8 mouse cellular contexts compared by ENCODE assay signal in the genomic region with DNA sequence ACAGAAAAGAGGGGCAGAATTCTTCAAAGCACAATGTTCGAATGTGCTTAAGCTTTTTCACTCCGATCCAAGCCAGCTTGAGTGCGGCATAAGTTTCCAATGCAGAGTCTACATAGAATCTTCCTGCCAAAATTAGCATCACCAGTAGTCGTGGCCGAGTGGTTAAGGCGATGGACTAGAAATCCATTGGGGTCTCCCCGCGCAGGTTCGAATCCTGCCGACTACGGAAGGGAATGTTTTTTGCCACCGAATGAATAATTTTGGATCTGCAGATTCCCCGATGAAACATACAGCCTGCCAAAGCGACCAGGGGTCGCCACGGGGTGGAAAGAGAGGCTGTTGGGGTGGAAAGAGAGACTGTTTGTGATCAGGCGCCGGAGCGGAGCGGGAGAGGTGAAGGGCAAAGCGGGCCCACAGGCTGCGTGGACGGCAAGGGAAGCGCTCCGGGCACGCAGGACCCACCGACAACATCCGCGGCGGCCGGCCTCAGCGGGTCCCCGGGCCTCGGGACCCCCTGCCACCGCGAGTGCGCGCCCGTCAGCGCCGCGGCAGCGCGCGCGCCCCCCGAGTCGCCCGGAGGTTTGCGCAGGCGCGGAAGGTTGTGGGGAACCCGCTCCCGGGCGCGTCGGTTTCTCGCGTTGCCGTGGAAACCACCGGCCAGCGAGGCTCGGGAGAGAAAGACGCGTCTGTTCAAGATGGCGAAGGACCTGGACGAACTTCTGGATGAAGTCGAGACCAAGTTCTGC. TPM values are rescaled to one million over a fixed set of nuclear protein-coding genes. Genes with fewer than 3 reads are reported as not detected.
A peak's percentile ranks its signal among the peaks of the same experiment; 100 is the strongest.
DNase-seq lines count a peak whose midpoint lies in the region; ATAC-seq lines count a peak whose summit lies in the region.

A gene (plus strand): TSS at position 579 of the 746 bp plus-strand sequence.

- under 1% methylated on average over 62 of the region's 68 CpGs for whole genome bisulfite sequencing in forebrain, embryonic 11.5 days
- WGBS in heart, embryonic 16.5 days, result under 1% methylated on average over 68 of the region's 68 CpGs
- WGBS in liver, embryonic 15.5 days (ENCODE audit: insufficient replicate concordance), result under 1% methylated on average over 68 of the region's 68 CpGs
- under 1% methylated on average over 68 of the region's 68 CpGs for WGBS in neural tube, embryonic 12.5 days

- ATAC-seq in forebrain, embryonic 11.5 days (replicated peaks; ENCODE audit: low FRiP score), result peak; percentile 89
- ATAC-seq in heart, embryonic 16.5 days (replicated peaks; ENCODE audit: extremely low read depth, insufficient read depth, low FRiP score), result peak; percentile 88
- peak; percentile 89 for ATAC-seq in liver, embryonic 15.5 days (ENCODE audit: insufficient read depth)
- ATAC-seq in neural tube, embryonic 12.5 days (ENCODE audit: low FRiP score, low read depth), result peak; percentile 91

- no peaks in the 10 kb centered on the region for H3K9me3 ChIP-seq in forebrain, embryonic 11.5 days (ENCODE audit: control insufficient read depth, low read length)
- H3K9me3 ChIP-seq in heart, embryonic 16.5 days (replicated peaks; ENCODE audit: control insufficient read depth, low read length), result no peaks in the 10 kb centered on the region
- H3K9me3 ChIP-seq in liver, embryonic 15.5 days (replicated peaks), result no peaks in the 10 kb centered on the region
- H3K9me3 ChIP-seq in neural tube, embryonic 12.5 days, result no peaks in the 10 kb centered on the region

- peak; percentile 92 for DNase-seq in CD8-positive naive resting alpha-beta T cell, adult 2 months (ENCODE audit: low read depth in 2 of 2, low spot score in 2 of 2)
- peak; percentile 91 for DNase-seq in c-Kit-positive CD71-negative TER-119-negative erythroid progenitor cells, embryonic 14.5 days (ENCODE audit: low read depth)
- peak; percentile 97 for DNase-seq in forebrain, embryonic 11.5 days (ENCODE audit: low spot score)
- peak; percentile 90 to 96 for DNase-seq in kidney, postnatal 36 days
- DNase-seq in telencephalon, adult 2 months (ENCODE audit: low read depth, low spot score), result peak; percentile 89

- H3K4me2 ChIP-seq in forebrain, embryonic 11.5 days (ENCODE audit: low read depth, low read length, severe bottlenecking), result peak within 1 kb of the TSS; percentile 66
- H3K4me2 ChIP-seq in heart, embryonic 16.5 days (ENCODE audit: low read depth, low read length), result peak within 1 kb of the TSS; percentile 79
- H3K4me2 ChIP-seq in liver, embryonic 15.5 days, result peak within 1 kb of the TSS; percentile 86
- peak within 1 kb of the TSS; percentile 62 for H3K4me2 ChIP-seq in neural tube, embryonic 12.5 days (replicated peaks)

- no peaks in the 10 kb centered on the region for H3K36me3 ChIP-seq in forebrain, embryonic 11.5 days (ENCODE audit: control insufficient read depth, insufficient read depth, low read length)
- H3K36me3 ChIP-seq in heart, embryonic 16.5 days (ENCODE audit: control insufficient read depth, insufficient read depth), result no peaks in the 10 kb centered on the region
- H3K36me3 ChIP-seq in liver, embryonic 15.5 days (replicated peaks), result no peaks in the 10 kb centered on the region
- no peaks in the 10 kb centered on the region for H3K36me3 ChIP-seq in neural tube, embryonic 12.5 days

- H3K27me3 ChIP-seq in forebrain, embryonic 11.5 days (ENCODE audit: control insufficient read depth, insufficient read depth, low read length), result no peaks in the 10 kb centered on the region
- no peaks in the 10 kb centered on the region for H3K27me3 ChIP-seq in heart, embryonic 16.5 days (ENCODE audit: control insufficient read depth, insufficient read depth, low read length)
- H3K27me3 ChIP-seq in liver, embryonic 15.5 days, result no peaks in the 10 kb centered on the region
- no peaks in the 10 kb centered on the region for H3K27me3 ChIP-seq in neural tube, embryonic 12.5 days (replicated peaks)

- H3K4me1 ChIP-seq in forebrain, embryonic 11.5 days (replicated peaks; ENCODE audit: control insufficient read depth, insufficient read depth, low read length), result peaks cover 3% of the 10 kb centered on the region; the same call in 1 of the 2 replicates
- H3K4me1 ChIP-seq in heart, embryonic 16.5 days (ENCODE audit: control insufficient read depth, insufficient read depth, low read length), result peaks cover 9% of the 10 kb centered on the region
- peaks cover 29% of the 10 kb centered on the region for H3K4me1 ChIP-seq in liver, embryonic 15.5 days (replicated peaks)
- H3K4me1 ChIP-seq in neural tube, embryonic 12.5 days, result peaks cover 7% of the 10 kb centered on the region

- peak within 1 kb of the TSS; percentile 63 for H3K4me3 ChIP-seq in forebrain, embryonic 11.5 days (ENCODE audit: low read depth, low read length)
- H3K4me3 ChIP-seq in heart, embryonic 16.5 days (ENCODE audit: low read length), result peak within 1 kb of the TSS; percentile 91
- H3K4me3 ChIP-seq in liver, embryonic 15.5 days (replicated peaks), result peak within 1 kb of the TSS; percentile 99
- peak within 1 kb of the TSS; percentile 94 for H3K4me3 ChIP-seq in neural tube, embryonic 12.5 days

- peak within 1 kb of the TSS; percentile 87 for H3K9ac ChIP-seq in forebrain, embryonic 11.5 days (ENCODE audit: low read length)
- H3K9ac ChIP-seq in heart, embryonic 16.5 days (ENCODE audit: low read length), result peak within 1 kb of the TSS; percentile 92
- H3K9ac ChIP-seq in liver, embryonic 15.5 days, result peak within 1 kb of the TSS; percentile 95
- peak within 1 kb of the TSS; percentile 76 for H3K9ac ChIP-seq in neural tube, embryonic 12.5 days

- H3K27ac ChIP-seq in forebrain, embryonic 11.5 days (ENCODE audit: low read depth, low read length), result peak within 1 kb of the TSS; percentile 98
- peak within 1 kb of the TSS; percentile 98 for H3K27ac ChIP-seq in heart, embryonic 16.5 days (ENCODE audit: low read length)
- peak within 1 kb of the TSS; percentile 97 for H3K27ac ChIP-seq in liver, embryonic 15.5 days (replicated peaks)
- peak within 1 kb of the TSS; percentile 95 for H3K27ac ChIP-seq in neural tube, embryonic 12.5 days

RNA-seq across cellular contexts. Expression of the gene that starts here (rescaled TPM):
- polyA plus RNA-seq in forebrain, embryonic 11.5 days (2014; fragmentation: Nextera tagmentation; extraction: Ambion mirVana), result 47.9 and 48.2 TPM in 2 replicates
- 22.1 and 25.2 TPM in 2 replicates for polyA plus RNA-seq in heart, embryonic 16.5 days (2015; fragmentation: Nextera tagmentation; extraction: Ambion mirVana)
- 7.1 and 9.7 TPM in 2 replicates for polyA plus RNA-seq in liver, embryonic 15.5 days (2015; fragmentation: Nextera tagmentation; extraction: Ambion mirVana)
- polyA plus RNA-seq in neural tube, embryonic 12.5 days (2016; fragmentation: Nextera tagmentation; extraction: Ambion mirVana), result 38.0 and 42.8 TPM in 2 replicates

Comparison
In these comparisons a context has a peak if more than half of its experiments do, and no peak if none do; other contexts are left out.
1. Peak in every context shown above with its lines: DNase-seq, ATAC-seq, H3K4me3 ChIP-seq and H3K27ac ChIP-seq.